Mouse (Mus musculus) liver, postnatal 0 days (tissue): ENCODE data around the gene Luc7l2.

Experiments
- CTCF ChIP-seq: sonication (generic); IDR thresholded peaks from 2 replicates; pipeline ENCODE4 v1.5.1; 2016; ENCODE audit warnings: antibody characterized with exemption, low read depth
- EP300 ChIP-seq: IDR thresholded peaks from 2 replicates; pipeline ENCODE4 v1.6.1; 2016; ENCODE audit warnings: antibody characterized with exemption, low read depth, mild to moderate bottlenecking

- TF ChIP-seq CTCF (no peak), EP300 (no peak)
These were observed 71.3 kb downstream of the Luc7l2 start for GRCm38 (mm10) chr6:38622406-38622805.
